Mouse (Mus musculus): ENCODE data around the gene Olfr444. TPM values are rescaled to one million over a fixed set of nuclear protein-coding genes. Genes with fewer than 3 reads are reported as not detected.

The Olfr444 gene
- not detected in 2 replicates for polyA plus RNA-seq (2016; fragmentation: Nextera tagmentation; extraction: Ambion mirVana)

DNA sequence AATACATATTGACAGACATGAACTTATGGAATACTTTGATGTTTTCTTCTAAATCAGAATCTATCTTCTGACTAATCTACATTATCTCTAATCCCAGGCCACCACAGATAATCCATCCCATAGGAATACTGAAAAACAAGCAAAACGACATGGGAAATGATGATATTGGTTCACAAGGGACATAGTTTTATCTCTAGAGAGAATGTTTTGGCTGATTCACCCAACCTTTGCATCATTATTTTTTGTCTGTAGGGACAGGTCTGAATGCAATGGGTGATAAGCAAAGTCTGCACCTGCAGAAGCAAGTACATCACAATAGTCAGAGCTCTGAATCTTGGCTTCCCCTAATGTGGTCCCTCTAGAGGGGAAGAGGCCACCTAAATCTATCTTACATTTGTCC lies at the start of gene Olfr444:
Gene Olfr444 (plus strand): TSS at position 301 of the 400 bp plus-strand sequence.
- no peaks in the 10 kb centered on the region for H3K4me1 ChIP-seq
- no peaks in the 10 kb centered on the region for H3K36me3 ChIP-seq
- WGBS = 68% methylated on average over 1 of the region's 1 CpGs
- no peak within 1 kb of the TSS for H3K4me3 ChIP-seq
- no peaks in the 10 kb centered on the region for H3K27me3 ChIP-seq (ENCODE audit: low read depth, poor library complexity, severe bottlenecking)
- H3K27ac ChIP-seq (replicated peaks) = no peak within 1 kb of the TSS
- DNase-seq (ENCODE audit: low spot score) = no peak
- peaks cover 12% of the 10 kb centered on the region; the same call in 1 of the 2 replicates for H3K9me3 ChIP-seq (replicated peaks)

DNA sequence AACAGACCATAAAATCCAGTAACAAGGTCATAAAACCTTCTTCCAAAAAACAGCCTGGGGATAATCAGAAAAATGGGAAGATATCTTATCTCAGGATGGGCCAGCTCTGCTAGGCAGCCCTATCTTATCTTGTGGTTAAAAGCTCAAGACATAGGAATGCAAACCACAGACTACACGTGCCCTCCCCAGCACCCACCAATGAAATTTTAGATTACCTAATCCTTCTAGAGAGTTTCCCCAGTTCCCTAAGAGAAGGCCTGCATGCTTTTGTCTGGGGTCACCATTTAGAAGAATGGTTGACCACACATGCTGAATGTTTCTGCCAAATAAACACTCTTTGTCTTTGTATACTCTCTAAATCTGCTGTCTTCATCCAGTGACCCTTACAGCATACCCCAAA lies 48.5 kb upstream of the Olfr444 start:
- H3K27ac ChIP-seq (replicated peaks) = no peak overlapping the region
- WGBS = 23% methylated on average over 1 of the region's 1 CpGs
- no peak for DNase-seq (ENCODE audit: low spot score)
- H3K9me3 ChIP-seq (replicated peaks) = no peaks in the 10 kb centered on the region
- no peaks in the 10 kb centered on the region for H3K36me3 ChIP-seq
- H3K27me3 ChIP-seq (ENCODE audit: low read depth, poor library complexity, severe bottlenecking) = no peaks in the 10 kb centered on the region
- no peak overlapping the region for H3K4me3 ChIP-seq
- H3K4me1 ChIP-seq = peaks cover 4% of the 10 kb centered on the region; the same call in 1 of the 2 replicates

DNA sequence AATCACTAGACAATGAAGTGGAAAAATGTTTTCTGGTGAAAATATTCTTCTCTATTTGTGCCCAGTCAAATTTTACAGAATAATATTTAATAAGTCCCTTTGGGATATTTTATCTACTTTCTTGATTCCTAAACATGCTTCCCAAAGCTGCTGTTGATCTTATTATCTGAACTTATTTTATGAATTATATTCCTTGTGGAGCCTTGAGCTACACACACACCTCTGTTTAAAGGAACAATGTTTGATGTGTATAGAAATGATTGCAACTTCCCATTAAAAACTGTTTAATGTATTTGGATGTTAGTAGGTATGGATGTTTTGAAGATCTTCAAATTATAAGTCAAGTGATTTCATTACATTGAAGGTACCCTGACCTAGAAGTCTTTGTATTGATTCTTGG lies 40.3 kb upstream of the Olfr444 start, which contains the start of gene Olfr447:
Gene Olfr447 (plus strand): TSS at position 301 of the 400 bp plus-strand sequence.
- no peak for DNase-seq (ENCODE audit: low spot score)
- Histone ChIP-seq H3K27ac (replicated peaks) (no peak within 1 kb of the TSS), H3K4me3 (no peak within 1 kb of the TSS)

DNA sequence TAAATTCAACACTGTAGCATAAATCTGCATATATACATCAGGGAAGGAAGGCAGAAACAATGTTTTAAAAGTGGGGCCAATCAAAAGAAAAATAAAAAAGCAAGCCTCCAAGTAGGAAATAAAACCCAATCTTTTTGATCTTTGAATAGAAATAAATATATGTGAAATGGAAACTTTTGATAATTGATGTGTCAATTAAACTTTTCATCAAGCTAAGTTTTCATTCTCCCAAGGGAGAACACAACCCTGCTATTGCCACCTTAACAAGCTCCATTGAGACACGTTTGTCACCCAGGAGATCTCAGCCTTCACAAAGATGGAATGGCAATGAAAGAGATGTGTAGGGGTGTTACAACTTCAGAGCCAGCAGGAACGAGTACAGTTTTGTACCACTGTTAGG lies 27.8 kb upstream of the Olfr444 start, which contains the start of gene Olfr446:
Gene Olfr446 (plus strand): TSS at position 301 of the 400 bp plus-strand sequence.
- H3K4me3 ChIP-seq = no peak within 1 kb of the TSS
- no peaks in the 10 kb centered on the region for H3K27me3 ChIP-seq (ENCODE audit: low read depth, poor library complexity, severe bottlenecking)
- no peaks in the 10 kb centered on the region for H3K36me3 ChIP-seq
- no peaks in the 10 kb centered on the region for H3K4me1 ChIP-seq
- no peak within 1 kb of the TSS for H3K27ac ChIP-seq (replicated peaks)
- DNase-seq (ENCODE audit: low spot score) = no peak
- no peaks in the 10 kb centered on the region for H3K9me3 ChIP-seq (replicated peaks)
- WGBS = 76% methylated on average over 2 of the region's 2 CpGs

More for the DNA sequence above, 40.3 kb upstream of the Olfr444 start, which contains the start of gene Olfr447:
- Histone ChIP-seq H3K36me3 (no peaks in the 10 kb centered on the region), H3K27me3 (ENCODE audit: low read depth, poor library complexity, severe bottlenecking) (no peaks in the 10 kb centered on the region), H3K9me3 (replicated peaks) (no peaks in the 10 kb centered on the region), H3K4me1 (no peaks in the 10 kb centered on the region)

DNA sequence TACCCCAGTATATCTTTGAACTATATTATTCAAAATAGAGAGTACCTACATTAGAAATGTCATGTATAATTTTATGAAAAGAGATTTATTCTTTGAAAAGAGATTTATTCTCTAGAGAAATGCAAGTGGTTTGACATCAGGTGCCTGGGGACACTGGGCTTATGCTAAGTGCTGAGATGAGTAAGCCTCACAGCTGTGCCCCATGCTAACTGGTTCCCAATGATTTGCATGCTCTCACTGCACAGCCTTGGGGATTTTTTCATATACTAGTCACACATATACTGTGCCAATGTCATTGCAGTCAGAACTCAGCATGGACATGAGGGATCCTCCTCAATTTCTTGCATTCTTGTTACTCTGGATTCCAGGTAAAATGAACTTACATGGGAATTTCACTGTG lies 31.5 kb downstream of the Olfr444 start:
- no peaks in the 10 kb centered on the region for H3K36me3 ChIP-seq
- no peak overlapping the region for H3K4me3 ChIP-seq
- no peaks in the 10 kb centered on the region for H3K27me3 ChIP-seq (ENCODE audit: low read depth, poor library complexity, severe bottlenecking)
- H3K27ac ChIP-seq (replicated peaks) = no peak overlapping the region
- H3K9me3 ChIP-seq (replicated peaks) = no peaks in the 10 kb centered on the region; the same call in 1 of the 2 replicates
- H3K4me1 ChIP-seq = no peaks in the 10 kb centered on the region
- DNase-seq (ENCODE audit: low spot score) = no peak

Other genes starting within 250 kb of the Olfr444 start
- 106 and 146 TPM in 2 replicates for gene Tcaf1, start 239.0 kb upstream of the Olfr444 start, polyA plus RNA-seq (2016; fragmentation: Nextera tagmentation; extraction: Ambion mirVana)
- gene Olfr453, start 209.7 kb upstream of the Olfr444 start, polyA plus RNA-seq (2016; fragmentation: Nextera tagmentation; extraction: Ambion mirVana) = not detected in 2 replicates
- not detected in 2 replicates for gene Olfr38, start 192.7 kb upstream of the Olfr444 start, polyA plus RNA-seq (2016; fragmentation: Nextera tagmentation; extraction: Ambion mirVana)
- gene Olfr452, start 164.0 kb upstream of the Olfr444 start, polyA plus RNA-seq (2016; fragmentation: Nextera tagmentation; extraction: Ambion mirVana) = not detected in 2 replicates
- not detected in 2 replicates for gene Olfr450, start 137.1 kb upstream of the Olfr444 start, polyA plus RNA-seq (2016; fragmentation: Nextera tagmentation; extraction: Ambion mirVana)
- gene Olfr449, start 114.7 kb upstream of the Olfr444 start, polyA plus RNA-seq (2016; fragmentation: Nextera tagmentation; extraction: Ambion mirVana) = not detected in 2 replicates
- gene Olfr448, start 58.6 kb upstream of the Olfr444 start, polyA plus RNA-seq (2016; fragmentation: Nextera tagmentation; extraction: Ambion mirVana) = not detected in 2 replicates
- not detected in 2 replicates for gene Olfr447, start 40.2 kb upstream of the Olfr444 start, polyA plus RNA-seq (2016; fragmentation: Nextera tagmentation; extraction: Ambion mirVana)
- not detected in 2 replicates for gene Olfr446, start 27.7 kb upstream of the Olfr444 start, polyA plus RNA-seq (2016; fragmentation: Nextera tagmentation; extraction: Ambion mirVana)
- not detected in 2 replicates for gene Olfr441, start 157.3 kb downstream of the Olfr444 start, polyA plus RNA-seq (2016; fragmentation: Nextera tagmentation; extraction: Ambion mirVana)
- not detected in 2 replicates for gene Olfr237-ps1, start 197.5 kb downstream of the Olfr444 start, polyA plus RNA-seq (2016; fragmentation: Nextera tagmentation; extraction: Ambion mirVana)
- not detected in 2 replicates for gene Olfr437, start 214.2 kb downstream of the Olfr444 start, polyA plus RNA-seq (2016; fragmentation: Nextera tagmentation; extraction: Ambion mirVana)
- gene Olfr13, start 223.1 kb downstream of the Olfr444 start, polyA plus RNA-seq (2016; fragmentation: Nextera tagmentation; extraction: Ambion mirVana) = not detected in 2 replicates
- gene Olfr435, start 248.1 kb downstream of the Olfr444 start, polyA plus RNA-seq (2016; fragmentation: Nextera tagmentation; extraction: Ambion mirVana) = not detected in 2 replicates